Mouse (Mus musculus): ENCODE results near the gene Senp3. TPM values are rescaled to one million over a fixed set of nuclear protein-coding genes. Genes with fewer than 3 reads are reported as not detected.
"Not testable (repeated sequence)": the region's sequence is repeated elsewhere in the genome, so short reads cannot be mapped to it uniquely, and the experiment has no call there.

Gene Senp3
- total RNA-seq, 1 experiment from 2014 or later, result 67.5 TPM

DNA sequence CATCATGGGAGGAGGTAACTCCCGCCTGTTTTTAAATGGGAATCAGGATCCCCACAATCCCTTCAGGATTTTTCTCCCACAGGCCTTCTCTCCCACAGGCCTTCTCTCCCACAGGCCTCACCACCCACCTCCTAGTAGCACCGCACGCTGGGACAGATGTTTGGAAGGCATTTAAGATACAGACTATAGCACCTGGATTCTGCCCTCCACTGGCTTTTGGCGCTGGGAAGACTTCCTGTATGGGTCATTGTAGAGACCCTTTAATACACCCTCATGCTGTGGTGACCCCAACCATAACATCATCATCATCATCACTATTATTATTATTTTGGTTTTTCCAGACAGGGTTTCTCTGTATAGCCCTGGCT, 25.6 kb upstream of the Senp3 start:
- no peak for ATAC-seq (replicated peaks; ENCODE audit: insufficient number of reproducible peaks, low FRiP score, low TSS enrichment, poor library complexity, severe bottlenecking)

DNA sequence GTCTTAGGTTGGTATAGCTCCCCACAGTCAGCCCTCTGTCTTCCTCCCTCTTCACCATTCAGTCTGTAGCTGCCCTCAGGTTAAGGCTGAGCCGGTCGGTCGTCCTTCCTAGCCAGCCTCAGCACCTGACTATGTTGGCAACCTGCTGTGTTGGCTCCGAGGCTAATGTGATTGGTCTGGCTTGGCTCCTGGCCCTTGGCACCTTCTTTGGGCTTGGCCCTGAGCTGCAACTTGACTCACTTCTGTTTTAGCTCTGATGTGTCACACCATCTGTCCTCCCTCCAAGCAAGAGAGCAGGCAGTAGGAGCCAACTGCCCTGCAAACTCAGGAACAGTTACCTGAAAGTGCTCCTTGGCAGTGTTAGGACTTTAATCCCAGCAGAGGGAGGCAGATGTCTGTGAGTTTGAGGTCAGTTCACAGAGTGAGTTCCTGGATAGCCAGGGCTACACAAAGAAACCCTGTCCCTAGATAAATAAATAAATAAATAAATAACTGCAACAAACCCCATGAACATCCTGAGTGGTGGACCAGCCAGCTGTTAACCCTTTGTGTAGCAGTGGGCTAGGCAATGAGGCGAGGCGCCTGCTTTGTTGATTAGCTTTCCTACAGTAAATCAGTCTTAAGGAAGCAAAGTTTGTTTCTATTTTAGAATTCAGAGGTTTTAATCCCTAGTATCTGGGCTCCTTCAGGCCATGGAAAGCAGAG, 25.0 kb upstream of the Senp3 start:
- no peak for ATAC-seq (replicated peaks; ENCODE audit: insufficient number of reproducible peaks, low FRiP score, low TSS enrichment, poor library complexity, severe bottlenecking)

DNA sequence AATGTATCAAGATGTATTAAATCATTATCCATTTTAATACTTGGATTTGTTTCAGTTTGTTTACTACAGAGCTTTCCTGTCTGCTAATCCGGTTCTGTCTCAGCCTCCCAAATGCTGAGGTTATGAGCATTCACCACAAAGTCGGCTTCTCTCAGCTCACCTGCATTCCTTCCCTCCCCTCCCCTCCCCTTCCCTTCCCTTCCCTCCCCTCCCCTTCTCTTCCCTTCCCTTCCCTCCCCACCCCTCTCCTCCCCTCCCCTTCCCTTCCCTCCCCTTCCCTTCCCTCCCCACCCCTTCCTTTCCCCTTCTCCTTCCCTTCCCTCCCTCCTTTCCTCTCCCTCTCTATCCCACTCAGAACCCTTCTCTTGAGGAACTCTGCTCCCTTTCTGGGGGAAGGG, 22.7 kb upstream of the Senp3 start:
- no peak for ATAC-seq (replicated peaks; ENCODE audit: insufficient number of reproducible peaks, low FRiP score, low TSS enrichment, poor library complexity, severe bottlenecking)

DNA sequence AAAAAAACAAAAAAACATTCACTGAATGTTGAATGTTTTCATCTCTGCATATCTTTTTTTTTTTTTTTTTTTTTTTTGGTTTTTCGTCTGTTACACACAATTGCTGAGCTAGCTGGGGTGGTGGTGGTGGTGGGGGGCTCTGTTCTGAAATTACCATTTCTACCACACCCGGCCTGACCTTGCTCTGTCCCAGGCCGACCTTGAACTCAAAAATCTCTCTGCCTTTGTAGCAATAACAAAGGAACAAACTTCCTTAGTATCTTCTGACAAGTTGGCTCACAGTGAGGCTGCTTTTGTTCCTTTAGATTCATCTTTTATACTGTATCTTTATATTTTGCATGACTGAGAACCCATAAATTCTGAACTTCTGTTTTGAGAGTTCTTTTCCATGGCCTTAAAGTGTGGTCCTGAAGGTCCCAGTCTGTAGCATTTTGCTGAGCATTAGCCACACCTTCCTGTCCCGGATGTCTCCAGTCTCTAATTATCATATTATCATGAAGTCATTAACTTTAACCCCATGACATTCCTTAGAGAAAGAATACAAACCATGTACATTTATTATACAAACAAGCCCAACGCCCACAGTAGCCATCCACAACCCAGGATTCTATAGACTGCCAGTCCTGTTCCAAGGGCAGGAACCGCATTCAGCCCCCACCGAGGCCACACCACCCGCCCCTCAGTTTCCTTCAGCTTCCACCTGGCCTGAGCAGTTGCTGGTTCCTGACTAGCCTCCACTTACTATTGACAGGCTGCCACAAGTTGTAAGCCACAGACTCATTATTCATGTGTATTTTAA, 22.1 kb upstream of the Senp3 start:
- ATAC-seq (replicated peaks; ENCODE audit: insufficient number of reproducible peaks, low FRiP score, low TSS enrichment, poor library complexity, severe bottlenecking), result no peak

DNA sequence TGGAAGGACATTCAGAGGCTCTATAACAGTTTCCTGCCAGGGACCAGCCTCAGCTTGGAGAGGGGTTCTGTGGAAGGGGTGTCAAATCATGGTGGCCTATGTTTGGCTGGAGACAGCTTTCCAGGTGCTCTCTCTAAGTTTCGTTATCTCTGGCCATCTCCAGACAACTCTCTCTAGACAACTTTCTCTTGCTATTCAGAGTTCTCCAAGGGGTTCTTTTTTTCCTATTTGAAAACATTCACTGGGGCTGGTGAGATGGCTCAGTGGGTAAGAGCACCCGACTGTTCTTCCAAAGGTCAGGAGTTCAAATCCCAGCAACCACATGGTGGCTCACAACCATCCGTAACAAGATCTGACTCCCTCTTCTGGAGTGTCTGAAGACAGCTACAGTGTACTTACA, 21.5 kb upstream of the Senp3 start:
- ATAC-seq (replicated peaks; ENCODE audit: insufficient number of reproducible peaks, low FRiP score, low TSS enrichment, poor library complexity, severe bottlenecking), result not testable (repeated sequence)

DNA sequence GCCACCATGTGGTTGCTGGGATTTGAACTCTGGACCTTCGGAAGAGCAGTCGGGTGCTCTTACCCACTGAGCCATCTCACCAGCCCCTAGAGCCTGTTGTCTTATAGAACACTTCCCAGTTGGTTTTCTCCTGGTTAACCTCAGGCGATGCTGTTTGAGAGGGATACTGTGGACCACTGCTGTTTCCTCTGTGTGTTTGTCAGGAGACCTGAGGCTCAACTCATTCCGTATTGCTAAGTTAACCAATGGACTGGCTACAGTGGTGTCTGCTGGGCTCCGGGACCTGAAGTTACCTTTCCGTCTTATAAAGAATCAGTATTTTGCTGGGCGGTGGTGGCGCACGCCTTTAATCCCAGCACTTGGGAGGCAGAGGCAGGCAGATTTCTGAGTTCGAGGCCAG, 21.0 kb upstream of the Senp3 start:
- ATAC-seq (replicated peaks; ENCODE audit: insufficient number of reproducible peaks, low FRiP score, low TSS enrichment, poor library complexity, severe bottlenecking), result not testable (repeated sequence)

DNA sequence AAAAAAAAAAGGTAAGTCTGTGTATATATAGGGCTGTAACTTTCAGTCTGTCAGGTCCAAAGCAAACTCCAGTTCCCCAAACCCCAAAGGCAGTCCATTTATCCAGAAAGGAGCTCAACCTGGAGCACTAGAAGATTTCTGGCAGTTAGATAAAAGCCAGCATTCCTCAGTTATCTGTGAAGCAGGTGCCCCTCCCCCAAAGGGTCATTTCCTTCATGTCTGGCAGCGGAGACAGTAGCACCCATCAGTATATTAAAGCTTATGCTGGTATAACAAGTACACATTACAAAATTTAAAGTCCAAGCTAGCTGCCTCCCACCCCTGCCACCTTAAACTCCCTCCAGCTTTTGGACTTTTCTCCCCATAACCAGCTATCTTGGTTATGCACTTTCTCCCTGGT, 17.7 kb upstream of the Senp3 start:
- ATAC-seq (replicated peaks; ENCODE audit: insufficient number of reproducible peaks, low FRiP score, low TSS enrichment, poor library complexity, severe bottlenecking), result no peak

DNA sequence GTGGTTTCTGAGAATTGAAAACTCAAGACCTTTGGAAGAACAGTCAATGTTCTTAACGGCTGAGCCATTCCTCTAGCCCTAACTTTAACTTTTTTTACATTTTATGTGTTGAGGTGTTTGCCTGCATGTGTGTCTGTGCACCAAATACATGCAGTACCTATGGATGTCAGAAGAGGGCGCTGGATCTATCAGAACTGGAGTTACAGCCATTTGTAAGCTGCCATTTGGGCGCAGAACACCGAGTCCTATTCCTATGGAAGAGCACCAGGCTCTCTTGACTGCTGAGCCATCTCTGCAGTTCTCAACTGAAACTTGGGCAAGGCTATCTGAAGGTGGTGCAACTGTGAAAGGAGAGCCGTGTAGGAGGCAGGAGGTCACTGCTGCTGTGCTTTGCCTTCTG, 16.7 kb upstream of the Senp3 start:
- no peak for ATAC-seq (replicated peaks; ENCODE audit: insufficient number of reproducible peaks, low FRiP score, low TSS enrichment, poor library complexity, severe bottlenecking)

DNA sequence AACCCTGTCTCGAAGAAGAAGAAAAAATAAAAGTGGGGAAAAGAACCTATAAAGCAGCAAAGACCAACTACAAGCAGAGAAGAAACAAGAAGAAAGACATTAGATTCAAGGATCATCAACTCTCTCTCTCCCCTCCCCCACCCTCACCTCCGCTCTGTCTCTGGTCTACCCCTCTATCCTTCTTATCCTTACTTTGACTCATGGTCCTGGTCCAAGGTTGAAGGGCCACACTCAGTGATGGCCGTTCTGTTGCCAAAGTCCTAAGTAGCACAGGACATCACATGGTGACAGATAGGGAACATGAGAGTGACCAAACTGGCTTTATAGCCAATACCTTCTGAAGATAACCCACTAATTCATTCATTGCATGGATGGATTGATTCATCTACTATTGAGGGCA, 15.5 kb upstream of the Senp3 start:
- no peak for ATAC-seq (replicated peaks; ENCODE audit: insufficient number of reproducible peaks, low FRiP score, low TSS enrichment, poor library complexity, severe bottlenecking)

DNA sequence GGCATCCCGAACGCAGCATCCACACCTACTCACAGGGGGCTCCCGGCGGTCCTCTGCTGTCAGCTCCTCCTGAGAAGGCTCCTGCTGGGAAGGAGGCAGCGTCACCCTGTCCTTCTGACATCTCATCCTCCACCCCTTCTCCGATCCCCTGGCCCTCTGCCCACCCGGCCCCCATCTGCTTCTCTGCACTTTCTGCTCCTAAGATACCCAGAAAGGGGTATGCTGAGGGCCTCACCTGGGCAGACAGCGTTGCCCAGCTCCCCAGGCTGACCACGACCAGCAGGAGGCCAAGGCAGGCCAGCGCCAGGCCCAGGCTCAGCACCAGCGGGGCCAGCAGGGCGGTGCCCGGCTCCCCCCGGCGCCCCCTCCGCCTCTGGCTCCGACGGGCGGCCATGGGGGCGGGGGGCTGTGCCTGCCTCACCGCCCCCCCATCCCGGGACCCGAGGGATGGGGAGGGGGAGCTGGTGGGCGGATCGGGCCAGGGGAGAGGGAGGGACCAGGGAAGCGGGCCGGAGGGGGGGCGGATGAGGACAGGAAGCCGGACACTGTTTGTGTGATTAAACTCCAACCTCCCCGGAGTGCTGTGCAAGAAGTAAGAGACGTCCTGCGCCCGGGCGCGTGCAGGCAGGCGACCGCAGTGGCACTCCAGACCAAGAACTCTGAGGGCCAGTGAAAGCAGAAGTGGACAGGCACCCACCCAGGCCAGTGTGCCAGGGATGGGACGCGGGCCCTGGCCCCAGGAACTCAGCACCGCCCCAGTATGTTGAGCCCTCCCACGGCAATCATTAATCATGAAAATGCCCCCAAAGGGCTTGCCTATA, 13.7 kb upstream of the Senp3 start, which contains the start of the genes Tnfsf12 and Tnfsfm13:
Gene Tnfsf12 (minus strand): TSS at position 489 of the 821 bp plus-strand sequence.
Gene Tnfsfm13 (minus strand): TSS at position 738 of the 821 bp plus-strand sequence.
- peak; percentile 78 for ATAC-seq (replicated peaks; ENCODE audit: insufficient number of reproducible peaks, low FRiP score, low TSS enrichment, poor library complexity, severe bottlenecking)

DNA sequence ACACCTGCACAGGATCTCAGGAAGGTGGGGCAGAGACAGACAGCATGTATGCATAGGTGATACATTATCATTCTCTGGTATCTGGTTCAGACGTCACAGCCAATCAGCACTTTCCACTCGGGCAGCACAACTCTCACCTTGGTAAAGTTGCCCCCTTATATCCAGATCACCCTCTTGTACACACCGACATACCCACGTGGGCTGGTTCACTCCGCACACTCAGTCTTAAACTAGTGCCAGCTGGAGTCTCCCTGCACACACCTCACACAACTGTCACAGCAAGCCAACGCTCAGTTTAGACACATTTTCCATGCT, 13.1 kb upstream of the Senp3 start:
- ATAC-seq (replicated peaks; ENCODE audit: insufficient number of reproducible peaks, low FRiP score, low TSS enrichment, poor library complexity, severe bottlenecking), result no peak

DNA sequence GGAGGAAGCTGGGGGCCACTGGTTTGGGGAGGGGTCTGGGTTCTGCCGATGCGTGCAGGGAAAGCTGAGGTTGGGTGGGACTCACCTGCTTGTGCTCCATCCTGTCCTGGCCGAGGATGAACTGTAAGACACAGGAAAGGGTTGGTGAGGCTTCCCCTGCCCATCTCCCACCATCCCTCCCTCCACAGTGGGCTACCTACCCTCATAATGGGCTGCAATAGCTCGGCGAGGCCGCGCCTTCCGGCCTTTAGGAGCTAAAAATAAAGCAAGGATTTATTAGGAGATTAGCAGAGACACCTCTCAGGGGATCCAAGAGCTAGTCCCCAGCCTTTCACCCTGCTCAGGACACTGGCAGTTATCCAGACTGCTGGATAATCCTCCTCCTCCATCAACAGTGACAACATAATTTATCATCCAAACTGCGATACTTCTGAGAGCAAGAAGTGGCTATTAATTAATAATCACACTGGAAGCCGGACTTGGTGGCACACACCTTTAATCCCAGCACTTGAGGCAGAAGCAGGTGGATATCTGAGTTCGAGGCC, 11.6 kb upstream of the Senp3 start:
- ATAC-seq (replicated peaks; ENCODE audit: insufficient number of reproducible peaks, low FRiP score, low TSS enrichment, poor library complexity, severe bottlenecking), result no peak

DNA sequence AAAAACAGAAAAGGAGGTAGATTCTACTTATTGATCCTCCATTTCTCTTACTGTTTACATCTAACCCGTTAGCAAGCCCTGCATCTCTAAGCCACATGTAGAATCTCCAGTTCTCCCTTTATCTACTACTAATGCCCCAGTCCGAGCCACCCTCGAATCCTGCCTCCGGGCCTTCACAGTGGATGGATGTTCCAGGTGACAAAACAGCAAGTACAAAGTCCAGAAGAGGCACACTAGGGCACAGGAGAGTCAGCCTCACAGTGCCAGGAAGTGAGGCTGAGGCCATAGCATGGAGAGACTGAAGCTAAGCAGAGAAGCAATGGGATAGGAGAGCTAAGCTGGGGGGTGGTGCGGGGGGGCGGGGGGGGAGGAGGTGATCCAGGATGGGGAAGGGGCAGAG, 11.0 kb upstream of the Senp3 start:
- ATAC-seq (replicated peaks; ENCODE audit: insufficient number of reproducible peaks, low FRiP score, low TSS enrichment, poor library complexity, severe bottlenecking), result no peak

DNA sequence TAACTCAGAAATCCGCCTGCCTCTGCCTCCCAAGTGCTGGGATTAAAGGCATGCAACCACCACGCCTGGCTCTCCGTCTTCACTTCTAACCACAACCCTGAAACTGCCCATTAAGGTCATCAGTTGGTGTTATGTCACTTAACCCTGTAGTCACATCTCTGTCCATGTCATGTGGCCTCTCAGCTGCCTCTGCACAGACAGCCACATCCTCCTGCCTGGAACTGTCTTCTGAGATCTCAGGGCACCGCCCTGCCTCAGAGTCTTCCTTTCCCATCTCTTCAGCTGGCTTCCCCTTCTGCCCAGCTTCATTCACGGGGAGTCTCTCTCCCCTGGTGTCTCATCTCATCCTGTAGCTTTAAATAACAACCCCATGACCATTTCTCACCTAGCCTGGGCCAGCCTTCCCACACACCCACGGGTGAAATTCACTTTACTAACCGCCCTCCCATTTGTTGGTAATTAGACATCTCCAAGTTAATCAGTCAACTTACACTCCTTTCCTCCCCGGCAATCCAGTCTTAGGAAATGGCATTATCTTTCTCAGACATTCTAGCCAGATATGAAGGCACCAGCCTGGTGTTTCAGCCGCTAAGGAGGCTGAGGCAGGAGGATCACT, 10.4 kb upstream of the Senp3 start:
- peak; percentile 92 for ATAC-seq (replicated peaks; ENCODE audit: insufficient number of reproducible peaks, low FRiP score, low TSS enrichment, poor library complexity, severe bottlenecking)

DNA sequence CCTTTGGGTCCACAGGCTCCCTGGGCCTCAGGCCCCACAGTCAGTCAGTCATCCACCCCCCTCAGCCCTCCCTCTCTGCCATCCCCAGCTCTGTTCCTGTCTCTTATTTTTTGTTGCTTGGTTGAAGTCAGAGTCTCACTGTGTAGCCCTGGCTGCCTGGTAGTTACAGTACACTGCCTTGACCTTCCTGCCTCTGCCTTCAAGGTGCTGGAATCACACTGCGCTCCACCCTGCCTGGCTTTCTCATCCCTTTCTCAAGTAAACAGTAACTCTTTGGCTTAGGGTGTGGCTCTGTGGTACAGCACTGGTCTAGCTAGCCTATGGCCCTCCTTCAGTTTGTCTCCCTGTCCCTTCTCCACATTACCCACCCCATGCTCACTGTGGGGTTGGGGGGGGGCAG, 8.0 kb upstream of the Senp3 start:
- no peak for ATAC-seq (replicated peaks; ENCODE audit: insufficient number of reproducible peaks, low FRiP score, low TSS enrichment, poor library complexity, severe bottlenecking)

DNA sequence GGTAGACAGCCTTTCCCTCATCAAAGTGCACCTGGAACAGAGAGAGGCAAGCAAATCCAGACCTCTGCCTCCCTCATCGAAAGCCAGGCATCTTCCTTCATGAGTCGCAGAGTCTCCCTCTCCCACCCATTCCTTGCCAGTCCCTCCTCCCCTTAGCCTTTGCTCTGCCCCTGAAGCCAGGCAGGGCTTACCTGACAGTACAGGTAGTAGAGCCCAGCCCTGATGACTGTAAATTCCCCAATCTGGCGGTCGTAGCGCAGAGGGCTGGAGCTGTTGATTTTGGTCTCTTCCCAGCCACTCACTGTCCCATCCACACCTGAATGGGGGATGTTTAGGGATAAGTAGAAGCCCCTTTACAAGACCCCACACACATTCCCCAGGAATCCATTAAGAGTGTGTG, 5.2 kb upstream of the Senp3 start:
- no peak for ATAC-seq (replicated peaks; ENCODE audit: insufficient number of reproducible peaks, low FRiP score, low TSS enrichment, poor library complexity, severe bottlenecking)

DNA sequence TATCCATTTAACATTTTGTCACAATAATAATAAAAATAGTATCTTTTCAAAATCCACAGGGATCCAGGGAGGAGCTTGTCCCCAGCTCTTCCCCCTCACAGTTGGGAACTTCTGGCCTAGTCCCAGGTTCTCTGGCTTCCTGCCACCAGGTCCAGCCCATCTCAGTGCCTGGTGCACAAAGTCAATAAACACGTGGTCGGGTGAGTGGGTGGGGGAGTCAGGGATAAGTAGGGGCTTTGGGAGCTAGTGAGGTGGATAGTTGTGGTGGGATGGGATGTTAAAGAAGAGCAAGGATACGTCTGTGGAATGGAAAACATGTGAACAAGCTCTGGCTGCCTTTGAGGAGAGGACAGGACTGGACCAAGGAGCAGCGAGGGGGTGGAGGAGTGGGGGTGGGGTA, 4.5 kb upstream of the Senp3 start:
- no peak for ATAC-seq (replicated peaks; ENCODE audit: insufficient number of reproducible peaks, low FRiP score, low TSS enrichment, poor library complexity, severe bottlenecking)

DNA sequence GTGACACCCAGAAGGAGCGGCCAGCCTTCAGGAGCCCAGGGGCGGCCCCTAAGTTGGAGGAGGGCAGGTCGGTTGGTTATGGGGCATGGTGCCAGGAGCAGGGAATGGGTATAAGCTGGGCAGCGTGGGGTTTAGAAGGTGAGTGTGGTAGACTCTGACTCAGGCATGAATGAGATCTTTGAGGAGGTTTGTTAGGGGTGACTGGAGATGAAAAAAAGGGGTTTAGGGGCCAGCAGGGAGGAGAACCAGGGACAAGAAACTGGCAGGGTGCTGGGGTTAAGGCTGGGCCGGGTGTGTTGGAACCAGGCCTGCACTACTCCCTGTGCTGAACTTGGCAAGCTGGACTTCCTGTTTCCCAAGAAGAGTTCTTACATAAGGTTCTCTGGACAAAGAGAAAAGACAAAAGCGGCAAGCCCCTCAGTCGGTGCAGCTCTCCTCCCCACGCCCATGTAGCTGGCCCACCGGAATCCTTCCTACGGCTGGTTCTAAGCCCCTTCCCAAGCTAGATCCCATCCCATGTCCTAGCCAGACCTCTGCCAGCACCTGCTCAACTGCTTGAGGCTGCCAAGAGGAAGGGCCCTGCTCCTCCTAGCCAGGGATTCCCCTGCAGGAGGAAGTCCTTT, 3.8 kb upstream of the Senp3 start, which contains the start of gene Tnfsf13:
Gene Tnfsf13 (minus strand): TSS at position 259 of the 623 bp plus-strand sequence.
- no peak for ATAC-seq (replicated peaks; ENCODE audit: insufficient number of reproducible peaks, low FRiP score, low TSS enrichment, poor library complexity, severe bottlenecking)
